Mouse (Mus musculus): ENCODE data around the gene Ubqln1. TPM values are rescaled to one million over a fixed set of nuclear protein-coding genes. Genes with fewer than 3 reads are reported as not detected.

The Ubqln1 gene
- polyA plus RNA-seq (2014; fragmentation: Nextera tagmentation; extraction: Ambion mirVana), result 71.6 and 91.5 TPM in 2 replicates

DNA sequence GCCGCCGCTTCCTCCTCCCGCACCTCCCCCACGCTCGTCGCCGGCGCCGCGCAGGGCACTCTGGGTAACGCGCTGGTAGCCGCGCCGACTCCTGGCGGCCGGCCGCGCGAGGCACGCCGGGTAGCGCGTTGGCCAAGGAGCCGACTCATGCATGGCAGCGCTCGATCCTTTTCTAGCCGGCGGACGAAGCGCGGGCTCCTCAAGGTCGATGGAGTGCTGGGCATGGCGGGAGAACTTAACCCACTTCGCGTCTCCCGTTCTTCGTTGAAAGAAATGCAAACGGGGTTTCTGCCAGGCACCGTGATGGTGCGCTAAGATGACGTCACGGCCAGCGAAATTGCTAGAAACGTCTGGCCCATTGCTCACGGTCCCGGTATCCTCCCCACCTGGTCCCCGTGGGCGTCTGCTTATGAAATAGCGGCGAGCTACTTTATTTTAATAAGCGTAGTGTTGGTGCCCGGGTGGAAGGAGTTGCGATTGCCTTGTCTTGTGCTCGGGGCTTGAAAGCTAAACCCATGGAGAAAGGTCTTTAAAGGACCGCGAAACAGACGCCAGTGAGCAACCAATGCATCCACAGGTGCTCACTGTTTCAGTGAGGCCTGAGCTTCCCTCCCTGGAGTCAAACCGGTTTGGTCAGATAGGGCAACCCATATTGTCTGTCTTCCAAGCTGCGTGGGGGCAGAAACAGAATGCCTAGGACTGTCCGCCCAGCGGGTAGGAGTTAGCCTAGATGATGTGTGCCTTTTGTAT, at the start of gene Ubqln1:
Gene Ubqln1, minus strand, starts transcription at position 62 of the 750 bp plus-strand sequence.
- Histone ChIP-seq H3K4me1 (ENCODE audit: control insufficient read depth, insufficient read depth, low read length) (peaks cover 21% of the 10 kb centered on the region), H3K9me3 (replicated peaks; ENCODE audit: control insufficient read depth, low read length) (no peaks in the 10 kb centered on the region), H3K9ac (ENCODE audit: low read depth, low read length) (peak within 1 kb of the TSS; percentile 98), H3K36me3 (ENCODE audit: control insufficient read depth, insufficient read depth, low read length) (no peaks in the 10 kb centered on the region), H3K4me3 (ENCODE audit: low read depth, low read length) (peak within 1 kb of the TSS; percentile 100), H3K27ac (ENCODE audit: low read depth, low read length) (peak within 1 kb of the TSS; percentile 81), H3K4me2 (peak within 1 kb of the TSS; percentile 94), H3K27me3 (ENCODE audit: control insufficient read depth, insufficient read depth, low read length) (no peaks in the 10 kb centered on the region)
- ATAC-seq (replicated peaks; ENCODE audit: insufficient number of reproducible peaks, low FRiP score, low TSS enrichment), result peak; percentile 90
- 3% methylated on average over 62 of the region's 62 CpGs for WGBS (ENCODE audit: insufficient replicate concordance)

DNA sequence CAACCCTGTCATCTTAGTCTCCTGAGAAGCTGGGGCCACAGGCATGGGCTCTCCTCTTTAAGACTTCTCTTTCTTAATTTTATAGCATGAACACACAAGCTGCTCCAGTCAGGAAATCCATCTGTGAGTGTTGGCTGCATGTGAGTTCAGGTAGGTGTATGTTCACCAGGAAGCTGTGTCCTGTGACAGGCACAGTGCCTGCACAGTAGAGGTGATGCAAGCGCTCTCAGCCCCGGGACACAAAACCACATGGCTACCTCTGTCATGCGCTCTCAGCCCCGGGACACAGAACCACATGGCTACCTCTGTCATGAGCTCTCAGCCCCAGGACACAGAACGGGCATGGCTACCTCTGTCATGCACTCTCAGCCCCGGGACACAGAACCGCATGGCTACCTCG, 48.1 kb upstream of the Ubqln1 start:
- Histone ChIP-seq H3K36me3 (ENCODE audit: control insufficient read depth, insufficient read depth, low read length) (0 out of 2 replicates have a peak, but pooled peaks cover 3% of the 10 kb centered on the region), H3K4me2 (no peak overlapping the region), H3K27me3 (ENCODE audit: control insufficient read depth, insufficient read depth, low read length) (no peaks in the 10 kb centered on the region), H3K9ac (ENCODE audit: low read depth, low read length) (no peak overlapping the region), H3K9me3 (replicated peaks; ENCODE audit: control insufficient read depth, low read length) (no peaks in the 10 kb centered on the region), H3K4me1 (ENCODE audit: control insufficient read depth, insufficient read depth, low read length) (no peaks in the 10 kb centered on the region), H3K27ac (ENCODE audit: low read depth, low read length) (no peak overlapping the region), H3K4me3 (ENCODE audit: low read depth, low read length) (no peak overlapping the region)
- WGBS (ENCODE audit: insufficient replicate concordance), result 77% methylated on average over 8 of the region's 8 CpGs
- no peak for ATAC-seq (replicated peaks; ENCODE audit: insufficient number of reproducible peaks, low FRiP score, low TSS enrichment)

DNA sequence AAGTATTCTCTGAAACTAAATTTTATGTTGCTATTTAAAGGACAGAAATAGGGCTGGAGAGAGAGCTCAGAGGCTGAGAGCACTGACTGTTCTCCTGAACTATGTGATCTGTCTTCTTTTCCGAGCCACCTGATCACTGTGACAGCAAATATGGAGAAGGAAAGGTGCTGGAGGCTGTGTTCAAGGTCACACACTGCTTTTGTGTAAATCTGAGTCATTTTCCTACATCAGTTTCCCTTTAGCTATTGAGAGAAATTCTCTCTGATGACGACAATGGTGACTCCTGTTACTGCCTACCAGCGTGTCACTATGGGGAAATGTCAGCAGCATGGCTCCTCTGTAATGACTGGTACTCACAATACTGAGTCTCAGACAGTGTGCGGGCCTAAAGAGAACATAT, 46.2 kb upstream of the Ubqln1 start:
- no peak overlapping the region for H3K4me3 ChIP-seq (ENCODE audit: low read depth, low read length)
- ATAC-seq (replicated peaks; ENCODE audit: insufficient number of reproducible peaks, low FRiP score, low TSS enrichment), result no peak
- H3K9me3 ChIP-seq (replicated peaks; ENCODE audit: control insufficient read depth, low read length), result no peaks in the 10 kb centered on the region
- H3K4me2 ChIP-seq, result no peak overlapping the region
- no peak overlapping the region for H3K9ac ChIP-seq (ENCODE audit: low read depth, low read length)
- 0 out of 2 replicates have a peak, but pooled peaks cover 3% of the 10 kb centered on the region for H3K36me3 ChIP-seq (ENCODE audit: control insufficient read depth, insufficient read depth, low read length)
- 76% methylated on average over 4 of the region's 4 CpGs for WGBS (ENCODE audit: insufficient replicate concordance)
- H3K4me1 ChIP-seq (ENCODE audit: control insufficient read depth, insufficient read depth, low read length), result no peaks in the 10 kb centered on the region
- H3K27me3 ChIP-seq (ENCODE audit: control insufficient read depth, insufficient read depth, low read length), result no peaks in the 10 kb centered on the region
- peak overlapping the region; percentile 1; the same call in 1 of the 2 replicates for H3K27ac ChIP-seq (ENCODE audit: low read depth, low read length)

DNA sequence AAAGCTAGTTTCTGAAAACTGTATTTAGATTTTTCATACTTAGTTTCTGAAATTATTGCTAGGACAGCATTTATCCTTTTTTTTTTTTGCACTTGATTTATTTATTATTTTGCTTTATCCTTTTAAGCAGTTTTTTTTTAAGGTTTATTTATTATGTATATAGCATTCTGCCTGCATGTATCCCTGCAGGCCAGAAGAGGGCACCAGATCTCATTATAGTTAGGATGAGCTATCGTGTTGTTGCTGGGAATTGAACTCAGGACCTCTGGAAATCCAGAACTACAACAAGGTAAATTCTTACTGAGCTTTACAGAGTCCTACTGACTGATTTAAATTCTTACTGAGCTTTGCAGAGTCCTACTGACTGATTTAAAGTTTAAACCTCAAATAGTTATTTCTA, 37.8 kb upstream of the Ubqln1 start:
- ATAC-seq (replicated peaks; ENCODE audit: insufficient number of reproducible peaks, low FRiP score, low TSS enrichment), result no peak
- no peak overlapping the region for H3K4me2 ChIP-seq
- WGBS (ENCODE audit: insufficient replicate concordance), result 91% methylated on average over 1 of the region's 1 CpGs
- no peak overlapping the region for H3K27ac ChIP-seq (ENCODE audit: low read depth, low read length)
- H3K36me3 ChIP-seq (ENCODE audit: control insufficient read depth, insufficient read depth, low read length), result peaks cover 12% of the 10 kb centered on the region
- no peak overlapping the region for H3K9ac ChIP-seq (ENCODE audit: low read depth, low read length)
- no peak overlapping the region for H3K4me3 ChIP-seq (ENCODE audit: low read depth, low read length)
- H3K27me3 ChIP-seq (ENCODE audit: control insufficient read depth, insufficient read depth, low read length), result no peaks in the 10 kb centered on the region
- H3K9me3 ChIP-seq (replicated peaks; ENCODE audit: control insufficient read depth, low read length), result no peaks in the 10 kb centered on the region
- no peaks in the 10 kb centered on the region for H3K4me1 ChIP-seq (ENCODE audit: control insufficient read depth, insufficient read depth, low read length)

DNA sequence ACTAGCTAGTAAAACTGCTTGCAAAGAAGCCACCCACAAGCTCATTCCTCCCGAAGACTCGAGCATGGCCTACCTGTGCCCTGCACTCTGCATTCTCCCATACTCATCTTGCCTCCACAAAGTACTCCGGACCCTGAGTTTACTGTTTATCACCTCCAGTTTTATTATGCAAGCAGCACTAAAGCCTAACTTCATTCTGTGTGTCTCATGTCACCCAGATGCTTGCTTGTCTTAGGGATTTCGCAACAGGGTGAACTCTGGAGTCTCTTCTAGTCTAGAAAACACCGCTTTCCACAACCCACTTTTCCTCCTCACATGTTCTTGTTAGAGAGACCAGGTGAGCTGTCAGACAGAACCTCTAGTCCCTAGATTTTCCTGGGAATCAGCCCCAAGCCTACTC, 33.5 kb upstream of the Ubqln1 start:
- 80% methylated on average over 5 of the region's 5 CpGs for WGBS (ENCODE audit: insufficient replicate concordance)
- no peak for ATAC-seq (replicated peaks; ENCODE audit: insufficient number of reproducible peaks, low FRiP score, low TSS enrichment)

DNA sequence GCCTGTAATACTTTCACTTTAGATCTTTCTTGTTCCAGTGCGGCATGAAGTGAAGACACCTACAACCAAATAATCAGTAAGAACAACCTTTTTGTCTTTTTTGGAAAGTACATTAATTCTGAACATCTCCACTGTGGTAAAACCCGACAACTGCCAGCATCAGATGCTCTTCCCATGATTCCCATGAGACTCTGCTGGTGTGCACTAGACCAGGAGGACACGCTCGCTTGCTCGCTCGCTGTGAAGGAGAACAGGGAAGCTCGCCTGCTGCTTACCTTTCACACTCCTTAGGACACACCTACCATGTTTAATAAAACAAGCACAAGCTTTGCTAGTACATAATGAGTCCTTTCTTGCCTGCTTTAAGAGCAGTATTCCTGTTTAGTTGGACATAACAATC, 21.1 kb upstream of the Ubqln1 start:
- H3K27me3 ChIP-seq (ENCODE audit: control insufficient read depth, insufficient read depth, low read length), result no peaks in the 10 kb centered on the region
- WGBS (ENCODE audit: insufficient replicate concordance), result 88% methylated on average over 7 of the region's 7 CpGs
- peaks cover 5% of the 10 kb centered on the region for H3K36me3 ChIP-seq (ENCODE audit: control insufficient read depth, insufficient read depth, low read length)
- ATAC-seq (replicated peaks; ENCODE audit: insufficient number of reproducible peaks, low FRiP score, low TSS enrichment), result no peak
- no peak overlapping the region for H3K27ac ChIP-seq (ENCODE audit: low read depth, low read length)
- H3K4me3 ChIP-seq (ENCODE audit: low read depth, low read length), result no peak overlapping the region
- no peak overlapping the region for H3K9ac ChIP-seq (ENCODE audit: low read depth, low read length)
- no peaks in the 10 kb centered on the region for H3K9me3 ChIP-seq (replicated peaks; ENCODE audit: control insufficient read depth, low read length)
- no peak overlapping the region for H3K4me2 ChIP-seq
- H3K4me1 ChIP-seq (ENCODE audit: control insufficient read depth, insufficient read depth, low read length), result no peaks in the 10 kb centered on the region

More for the DNA sequence above, 33.5 kb upstream of the Ubqln1 start:
- Histone ChIP-seq H3K27me3 (ENCODE audit: control insufficient read depth, insufficient read depth, low read length) (no peaks in the 10 kb centered on the region), H3K9me3 (replicated peaks; ENCODE audit: control insufficient read depth, low read length) (no peaks in the 10 kb centered on the region), H3K27ac (ENCODE audit: low read depth, low read length) (no peak overlapping the region), H3K4me3 (ENCODE audit: low read depth, low read length) (no peak overlapping the region), H3K4me2 (no peak overlapping the region), H3K36me3 (ENCODE audit: control insufficient read depth, insufficient read depth, low read length) (peaks cover 9% of the 10 kb centered on the region), H3K4me1 (ENCODE audit: control insufficient read depth, insufficient read depth, low read length) (no peaks in the 10 kb centered on the region), H3K9ac (ENCODE audit: low read depth, low read length) (no peak overlapping the region)

DNA sequence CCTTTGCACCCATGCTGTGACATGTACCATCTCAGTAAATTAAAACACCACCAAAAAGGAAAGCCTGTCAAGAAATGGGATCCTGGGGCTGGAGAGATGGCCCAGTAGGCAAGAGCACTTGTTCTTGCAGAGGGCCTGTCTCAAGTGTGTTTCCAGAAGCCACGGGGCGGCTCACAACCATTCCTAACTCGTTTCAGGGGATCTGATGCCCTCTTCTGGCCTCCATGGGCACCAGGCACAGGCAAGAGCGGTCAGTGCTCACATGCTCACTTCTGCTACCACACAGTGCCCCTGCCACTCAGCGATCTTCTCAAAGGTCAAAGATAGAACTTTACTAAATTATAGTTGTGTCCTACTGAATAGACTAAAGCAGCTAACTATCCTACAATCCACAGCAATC, 17.2 kb upstream of the Ubqln1 start:
- 37% methylated on average over 5 of the region's 5 CpGs for WGBS (ENCODE audit: insufficient replicate concordance)
- H3K27me3 ChIP-seq (ENCODE audit: control insufficient read depth, insufficient read depth, low read length), result no peaks in the 10 kb centered on the region
- no peak for ATAC-seq (replicated peaks; ENCODE audit: insufficient number of reproducible peaks, low FRiP score, low TSS enrichment)

DNA sequence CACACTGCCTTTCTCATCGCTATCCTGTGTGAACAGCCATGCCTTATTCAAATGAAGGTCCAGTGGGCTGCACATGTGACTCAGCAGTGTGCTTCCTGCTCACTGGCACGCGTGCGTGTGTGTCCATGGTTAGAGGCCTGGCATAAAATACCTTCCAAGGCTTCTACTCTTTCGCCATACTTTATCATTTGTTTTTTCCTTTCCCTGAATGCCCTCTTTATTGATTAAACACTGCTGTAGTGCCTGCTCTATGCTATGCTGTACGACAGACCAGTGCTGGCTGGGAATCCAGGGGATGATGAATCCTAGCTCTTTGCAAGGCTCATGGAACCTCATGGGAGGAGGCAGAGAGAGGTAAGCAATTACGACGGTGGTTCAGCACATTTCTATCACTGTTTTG, 16.6 kb upstream of the Ubqln1 start:
- no peak for ATAC-seq (replicated peaks; ENCODE audit: insufficient number of reproducible peaks, low FRiP score, low TSS enrichment)
- H3K9me3 ChIP-seq (replicated peaks; ENCODE audit: control insufficient read depth, low read length), result no peaks in the 10 kb centered on the region
- peaks cover 2% of the 10 kb centered on the region; the same call in 1 of the 2 replicates for H3K36me3 ChIP-seq (ENCODE audit: control insufficient read depth, insufficient read depth, low read length)
- H3K4me2 ChIP-seq, result no peak overlapping the region
- WGBS (ENCODE audit: insufficient replicate concordance), result 87% methylated on average over 8 of the region's 8 CpGs
- no peaks in the 10 kb centered on the region for H3K4me1 ChIP-seq (ENCODE audit: control insufficient read depth, insufficient read depth, low read length)
- no peak overlapping the region for H3K27ac ChIP-seq (ENCODE audit: low read depth, low read length)
- H3K27me3 ChIP-seq (ENCODE audit: control insufficient read depth, insufficient read depth, low read length), result no peaks in the 10 kb centered on the region
- H3K9ac ChIP-seq (ENCODE audit: low read depth, low read length), result no peak overlapping the region
- no peak overlapping the region for H3K4me3 ChIP-seq (ENCODE audit: low read depth, low read length)

More for the DNA sequence above, 17.2 kb upstream of the Ubqln1 start:
- Histone ChIP-seq H3K9me3 (replicated peaks; ENCODE audit: control insufficient read depth, low read length) (no peaks in the 10 kb centered on the region), H3K4me3 (ENCODE audit: low read depth, low read length) (no peak overlapping the region), H3K4me1 (ENCODE audit: control insufficient read depth, insufficient read depth, low read length) (no peaks in the 10 kb centered on the region), H3K9ac (ENCODE audit: low read depth, low read length) (no peak overlapping the region), H3K36me3 (ENCODE audit: control insufficient read depth, insufficient read depth, low read length) (peaks cover 2% of the 10 kb centered on the region; the same call in 1 of the 2 replicates), H3K27ac (ENCODE audit: low read depth, low read length) (no peak overlapping the region), H3K4me2 (no peak overlapping the region)

DNA sequence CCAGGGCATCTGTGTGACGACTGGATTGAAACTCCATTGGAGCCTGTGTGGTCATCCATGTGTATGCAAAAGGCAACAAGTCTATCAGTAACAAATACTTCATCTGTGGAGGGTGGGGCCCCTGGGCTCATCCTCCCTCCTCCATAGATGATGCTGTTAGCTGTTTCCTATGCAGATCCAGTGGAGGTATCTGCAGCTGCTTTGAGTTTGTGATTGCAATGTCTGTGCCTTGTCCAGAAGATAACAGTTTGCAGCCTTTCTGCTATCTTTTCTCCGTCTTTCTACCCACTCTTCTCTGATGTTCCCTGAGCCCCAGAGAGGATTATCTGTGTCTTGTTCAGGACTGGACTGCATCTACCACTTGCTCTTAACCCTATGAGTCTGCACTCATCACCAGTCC, 13.2 kb upstream of the Ubqln1 start:
- no peaks in the 10 kb centered on the region for H3K9me3 ChIP-seq (replicated peaks; ENCODE audit: control insufficient read depth, low read length)
- no peak overlapping the region for H3K4me3 ChIP-seq (ENCODE audit: low read depth, low read length)
- no peaks in the 10 kb centered on the region for H3K27me3 ChIP-seq (ENCODE audit: control insufficient read depth, insufficient read depth, low read length)
- no peak overlapping the region for H3K9ac ChIP-seq (ENCODE audit: low read depth, low read length)
- H3K4me2 ChIP-seq, result no peak overlapping the region
- H3K4me1 ChIP-seq (ENCODE audit: control insufficient read depth, insufficient read depth, low read length), result no peaks in the 10 kb centered on the region
- WGBS (ENCODE audit: insufficient replicate concordance), result 51% methylated on average over 2 of the region's 2 CpGs
- no peaks in the 10 kb centered on the region for H3K36me3 ChIP-seq (ENCODE audit: control insufficient read depth, insufficient read depth, low read length)
- no peak for ATAC-seq (replicated peaks; ENCODE audit: insufficient number of reproducible peaks, low FRiP score, low TSS enrichment)
- H3K27ac ChIP-seq (ENCODE audit: low read depth, low read length), result no peak overlapping the region
